Mouse (Mus musculus) lung, embryonic 14.5 days (tissue): Measurements from ENCODE around the gene Gm42957. TPM values are rescaled to one million over a fixed set of nuclear protein-coding genes. Genes with fewer than 3 reads are reported as not detected.

Source experiments
- ATAC-seq: fragments of 200-750 bp; cut with Nextera tagmentation; 2 replicates; pipeline ENCODE4 v1.8.0; 2017; ENCODE audit warnings: mild to moderate bottlenecking, moderate TSS enrichment, moderate library complexity; ENCODE audit not compliant: insufficient read depth
- DNase-seq: peaks from one replicate; pipeline ENCODE4 v3.0.0-alpha.2; 2015
- H3K27ac ChIP-seq: fragments of 300-500 bp; sonication (generic); 2 replicates; pipeline ENCODE4 v1.5.1; 2014; ENCODE audit warnings: low read depth, mild to moderate bottlenecking, moderate library complexity
- H3K27me3 ChIP-seq: fragments of 300-500 bp; sonication (generic); 2 replicates; pipeline ENCODE4 v1.6.1; 2014; ENCODE audit warnings: low read length, control low read depth; ENCODE audit not compliant: insufficient read depth
- H3K36me3 ChIP-seq: fragments of 300-500 bp; sonication (generic); 2 replicates; pipeline ENCODE4 v1.6.1; 2014; ENCODE audit warnings: control low read depth; ENCODE audit not compliant: insufficient read depth
- H3K4me1 ChIP-seq: fragments of 300-500 bp; sonication (generic); 2 replicates; pipeline ENCODE4 v1.6.1; 2014; ENCODE audit warnings: antibody characterized with exemption, control low read depth; ENCODE audit not compliant: insufficient read depth
- H3K4me2 ChIP-seq: fragments of 300-500 bp; sonication (generic); 2 replicates; pipeline ENCODE4 v1.6.1; 2014; ENCODE audit warnings: mild to moderate bottlenecking
- H3K4me3 ChIP-seq: fragments of 300-500 bp; sonication (generic); 2 replicates; pipeline ENCODE4 v1.5.1; 2014; ENCODE audit warnings: low read depth, low read length
- H3K9ac ChIP-seq: fragments of 300-500 bp; sonication (generic); 2 replicates; pipeline ENCODE4 v1.6.1; 2014
- H3K9me3 ChIP-seq: fragments of 300-500 bp; sonication (generic); 2 replicates; pipeline ENCODE4 v1.6.1; 2016; ENCODE audit warnings: low read depth, low read length, control low read depth
- CTCF ChIP-seq: IDR thresholded peaks from 2 replicates; pipeline ENCODE4 v1.5.1; 2016; ENCODE audit warnings: antibody characterized with exemption, low read depth
- WGBS: fragments of 180-500 bp; shearing (Covaris S2); extraction: QIAGEN DNeasy Blood & Tissue Kit; methylation state at CpG from one replicate; pipeline ENCODE4 v1.1.7; 2014; 5-methylcytosine and 5-hydroxymethylcytosine counted together
- polyA plus RNA-seq: library from polyadenylated mRNA; unstranded; fragments of >200 nt; fragmentation: Nextera tagmentation; extraction: Ambion mirVana; gene quantifications from 2 replicates; pipeline ENCODE4 v1.2.1, GENCODE M21; 2014

Gene Gm42957
- polyA plus RNA-seq: 0.09 and 0.24 TPM in 2 replicates

DNA sequence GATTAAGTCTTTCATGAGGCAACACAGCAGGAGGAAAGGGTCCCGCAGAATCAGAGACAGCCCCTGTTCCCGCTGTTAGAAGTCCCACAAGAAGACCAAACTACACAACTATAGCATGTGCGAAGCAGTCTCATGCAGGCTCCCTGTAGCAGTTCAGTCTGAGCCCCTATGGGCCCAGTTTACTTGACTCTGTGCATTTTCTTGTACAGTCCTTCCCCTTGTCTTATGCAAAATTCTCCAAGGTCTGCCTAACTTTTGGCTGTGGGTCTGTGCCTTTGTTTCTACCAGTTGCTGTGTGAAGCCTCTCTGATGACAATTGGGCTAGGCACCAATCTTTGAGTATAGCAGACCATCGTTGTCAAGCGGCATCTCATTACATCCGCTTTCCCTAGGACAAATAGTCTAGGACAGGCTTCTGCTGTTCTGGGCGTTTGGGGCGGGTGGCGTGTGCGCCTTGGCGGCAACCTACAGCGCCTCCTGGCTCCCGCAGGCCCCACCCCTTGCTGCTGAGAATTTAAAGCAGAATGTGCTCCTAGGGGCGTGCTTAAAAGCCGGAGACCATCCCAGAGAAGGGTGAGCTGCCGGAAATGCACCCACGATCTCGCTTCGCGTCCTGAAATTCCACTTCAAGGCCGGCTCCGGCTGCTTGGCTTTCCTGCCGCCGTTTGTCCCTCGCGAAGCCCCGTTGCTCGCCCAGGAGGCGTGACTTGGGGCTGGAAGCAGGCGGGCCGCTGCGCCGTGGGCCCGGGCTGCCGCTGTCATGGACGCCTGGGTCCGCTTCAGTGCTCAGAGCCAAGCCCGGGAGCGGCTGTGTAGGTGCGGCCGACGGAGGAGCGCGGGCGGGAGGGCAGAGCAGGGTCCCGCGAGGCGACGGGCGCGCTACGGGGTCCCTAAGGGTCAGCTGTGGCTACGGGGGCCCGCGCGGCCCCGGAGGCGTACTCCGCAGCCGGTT lies at the start of gene Gm42957, which contains the start of gene Pex11b:
Gm42957 (plus strand) TSS at position 547 of the 952 bp plus-strand sequence.
Pex11b (plus strand) TSS at position 449 of the 952 bp plus-strand sequence.
- Histone ChIP-seq H3K4me1 (peaks cover 5% of the 10 kb centered on the region; the same call in 1 of the 2 replicates), H3K4me3 (peak within 1 kb of the TSS; percentile 93), H3K27me3 (no peaks in the 10 kb centered on the region), H3K9ac (peak within 1 kb of the TSS; percentile 97), H3K9me3 (no peaks in the 10 kb centered on the region), H3K4me2 (peak within 1 kb of the TSS; percentile 66), H3K27ac (peak within 1 kb of the TSS; percentile 86), H3K36me3 (peaks cover 56% of the 10 kb centered on the region)
- 2% methylated on average over 60 of the region's 60 CpGs for WGBS
- peak; percentile 56 for TF ChIP-seq CTCF
- peak; percentile 97 for ATAC-seq
- peak; percentile 93 for DNase-seq

GRCm38 (mm10) chr3:96590657-96591056 lies 44.6 kb upstream of the Gm42957 start:
- H3K4me1 ChIP-seq: 0 out of 2 replicates have a peak, but pooled peaks cover under 1% of the 10 kb centered on the region
- H3K36me3 ChIP-seq: no peaks in the 10 kb centered on the region
- DNase-seq: no peak
- ATAC-seq: no peak
- no peak overlapping the region for H3K4me3 ChIP-seq
- no peak for TF ChIP-seq CTCF
- no peaks in the 10 kb centered on the region for H3K9me3 ChIP-seq
- no peak overlapping the region for H3K4me2 ChIP-seq
- 0 out of 2 replicates have a peak, but pooled peaks cover 3% of the 10 kb centered on the region for H3K27me3 ChIP-seq
- no peak overlapping the region for H3K27ac ChIP-seq
- 80% methylated on average over 4 of the region's 4 CpGs for WGBS
- no peak overlapping the region for H3K9ac ChIP-seq

DNA sequence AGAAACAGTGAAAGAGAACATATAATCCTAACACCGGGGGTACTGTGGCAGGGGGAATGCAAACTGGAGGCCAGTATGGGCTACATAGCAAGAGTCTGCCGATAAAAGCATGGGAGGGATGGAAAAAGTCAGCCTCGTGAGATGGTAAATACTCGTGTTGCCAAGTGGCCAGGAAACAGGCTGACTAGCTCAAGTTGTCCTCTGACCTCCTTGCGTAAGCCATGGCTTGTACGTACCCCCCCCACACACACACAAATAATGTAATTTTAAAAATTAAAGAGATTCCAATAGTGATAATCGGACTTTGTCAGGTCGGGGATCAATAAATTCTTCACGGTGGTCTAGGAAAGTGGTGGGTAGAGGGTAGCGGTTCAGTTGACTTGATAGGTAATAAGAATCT lies 41.9 kb upstream of the Gm42957 start:
- Histone ChIP-seq H3K4me3 (peak overlapping the region; percentile 64), H3K27ac (peak overlapping the region; percentile 84; the same call in 1 of the 2 replicates), H3K9me3 (no peaks in the 10 kb centered on the region), H3K4me1 (peaks cover 8% of the 10 kb centered on the region; the same call in 1 of the 2 replicates), H3K4me2 (peak overlapping the region; percentile 80), H3K36me3 (no peaks in the 10 kb centered on the region), H3K27me3 (peaks cover 28% of the 10 kb centered on the region), H3K9ac (peak overlapping the region; percentile 71)
- no peak for TF ChIP-seq CTCF
- no peak for ATAC-seq
- under 1% methylated on average over 10 of the region's 10 CpGs for WGBS
- DNase-seq: peak; percentile 61

- TF ChIP-seq CTCF: peak; percentile 45
- Histone ChIP-seq H3K4me1 (peaks cover 8% of the 10 kb centered on the region; the same call in 1 of the 2 replicates), H3K4me2 (peak within 1 kb of the TSS; percentile 80), H3K27me3 (peaks cover 31% of the 10 kb centered on the region), H3K9me3 (no peaks in the 10 kb centered on the region), H3K36me3 (no peaks in the 10 kb centered on the region), H3K4me3 (peak within 1 kb of the TSS; percentile 64), H3K9ac (peak within 1 kb of the TSS; percentile 71), H3K27ac (peak within 1 kb of the TSS; percentile 84)
- ATAC-seq (peak; percentile 87), DNase-seq (peak; percentile 96)
- WGBS: under 1% methylated on average over 36 of the region's 38 CpGs
Measured at GRCm38 (mm10) chr3:96593790-96594560, 41.3 kb upstream of the Gm42957 start, which contains the start of gene Polr3gl. TSS of gene Polr3gl (minus strand) at chr3:96594181.

GRCm38 (mm10) chr3:96594851-96595250 lies 40.4 kb upstream of the Gm42957 start:
- ATAC-seq: no peak
- H3K27me3 ChIP-seq: peaks cover 34% of the 10 kb centered on the region
- H3K9me3 ChIP-seq: no peaks in the 10 kb centered on the region
- H3K4me3 ChIP-seq: no peak overlapping the region
- no peak for DNase-seq
- WGBS: 71% methylated on average over 5 of the region's 5 CpGs
- H3K4me2 ChIP-seq: no peak overlapping the region
- no peaks in the 10 kb centered on the region for H3K36me3 ChIP-seq
- no peak overlapping the region for H3K9ac ChIP-seq
- H3K27ac ChIP-seq: no peak overlapping the region
- TF ChIP-seq CTCF: no peak
- peaks cover 8% of the 10 kb centered on the region; the same call in 1 of the 2 replicates for H3K4me1 ChIP-seq

GRCm38 (mm10) chr3:96595661-96596060 lies 39.6 kb upstream of the Gm42957 start:
- H3K4me2 ChIP-seq: peak overlapping the region; percentile 97
- peaks cover 8% of the 10 kb centered on the region; the same call in 1 of the 2 replicates for H3K4me1 ChIP-seq
- peaks cover 34% of the 10 kb centered on the region for H3K27me3 ChIP-seq
- ATAC-seq: no peak
- WGBS: 23% methylated on average over 6 of the region's 6 CpGs
- H3K4me3 ChIP-seq: peak overlapping the region; percentile 50
- TF ChIP-seq CTCF: no peak
- no peak overlapping the region for H3K27ac ChIP-seq
- H3K36me3 ChIP-seq: no peaks in the 10 kb centered on the region
- no peak for DNase-seq
- no peak overlapping the region for H3K9ac ChIP-seq
- H3K9me3 ChIP-seq: no peaks in the 10 kb centered on the region
